Mouse (Mus musculus) left cerebral cortex, adult 2 months (tissue): ENCODE results near the gene Ikzf1. TPM values are rescaled to one million over a fixed set of nuclear protein-coding genes. Genes with fewer than 3 reads are reported as not detected.

Experiments
- DNase-seq, 2 experiments: peaks; one replicate each; pipeline ENCODE4 v3.0.0; 2021 to 2022; ENCODE audit warnings: low spot score in 2 of 2, mixed read lengths in 1 of 2; ENCODE audit errors: extremely low spot score in 1 of 2
- H3K27ac ChIP-seq: fragments of 200-600 bp; 2 replicates; pipeline ENCODE4 v1.8.1; 2022
- H3K4me3 ChIP-seq: fragments of 200-600 bp; 2 replicates; pipeline ENCODE4 v1.8.1; 2022
- CTCF ChIP-seq: fragments of 200-600 bp; IDR thresholded peaks from 2 replicates; pipeline ENCODE4 v1.8.1; 2022; ENCODE audit warnings: antibody characterized with exemption, mild to moderate bottlenecking, moderate library complexity
- intact Hi-C: fragments of 180-260 bp; cut with DNase I; formaldehyde crosslinking; loops from one replicate; pipeline ENCODE4 v1.15.1; 2025
- total RNA-seq, 2 experiments: library from RNA; stranded (reverse); gene quantifications; 2 replicates each; pipeline ENCODE4 v1.2.3; 2021

Ikzf1 gene
- total RNA-seq, 2 experiments from 2014 or later, result 2.8 to 3.5 TPM

DNA sequence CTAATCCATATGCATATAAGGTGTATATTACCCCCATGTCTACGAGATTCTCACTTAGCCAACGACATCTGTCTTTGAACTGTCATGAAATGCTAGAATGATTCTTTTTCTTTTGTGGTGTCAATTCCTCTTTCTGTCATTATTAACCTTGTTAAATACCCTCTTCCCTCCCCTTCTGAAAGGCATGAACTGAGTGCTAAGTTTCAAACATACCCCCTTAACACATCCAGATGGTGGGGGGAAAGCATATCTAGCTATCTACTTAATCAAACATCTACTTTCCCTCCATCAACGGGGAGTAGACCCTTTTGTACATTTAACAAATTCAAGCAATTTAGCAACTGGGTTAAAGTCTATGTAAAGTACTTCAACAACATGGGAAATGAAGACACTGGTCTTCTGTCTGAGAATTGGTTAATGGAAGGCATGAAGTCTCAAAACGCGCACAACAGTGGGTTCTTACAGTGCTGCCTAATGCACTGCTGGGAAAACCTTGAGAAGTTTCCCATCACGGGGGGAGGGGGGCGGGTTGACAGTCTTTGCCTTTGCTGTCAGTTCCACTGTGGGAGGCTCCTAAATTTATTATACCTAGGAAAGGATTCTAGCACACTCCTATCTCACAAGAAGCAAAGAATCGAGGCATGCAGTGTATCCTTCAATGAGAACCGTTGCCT, 8.6 kb upstream of the Ikzf1 start:
- intact Hi-C loops, result no loop called here
- no peak for DNase-seq
- Histone ChIP-seq H3K4me3 (no peak overlapping the region), H3K27ac (no peak overlapping the region)
- TF ChIP-seq CTCF, result no peak

- intact Hi-C loops, result no loop called here
- no peak for DNase-seq
Measured at GRCm38 (mm10) chr11:11677165-11677564, 7.6 kb upstream of the Ikzf1 start.

DNA sequence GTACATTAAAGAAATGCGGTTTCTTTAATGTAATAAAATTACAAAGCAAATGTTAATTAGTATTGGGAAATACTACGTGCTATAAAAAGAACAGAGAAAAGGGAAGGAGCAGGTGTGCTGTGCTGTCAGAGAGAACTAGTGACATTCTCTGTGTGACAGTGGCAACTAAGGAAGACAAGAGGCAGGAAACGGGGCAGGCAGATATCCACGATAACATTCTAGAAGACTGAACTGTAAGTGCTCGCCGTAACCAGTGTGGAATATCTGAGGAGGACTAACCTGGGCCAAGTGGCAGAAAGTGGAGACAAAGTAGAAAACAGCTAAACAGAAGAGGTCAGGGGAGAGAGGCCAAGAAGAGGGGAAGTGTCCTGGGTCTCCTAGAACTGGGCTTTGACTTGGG, 5.8 kb upstream of the Ikzf1 start:
- Histone ChIP-seq H3K4me3 (no peak overlapping the region), H3K27ac (no peak overlapping the region)
- TF ChIP-seq CTCF, result no peak
- intact Hi-C loops, result no loop called here
- no peak for DNase-seq

More at GRCm38 (mm10) chr11:11677165-11677564, 7.6 kb upstream of the Ikzf1 start:
- no peak overlapping the region for H3K27ac ChIP-seq
- no peak overlapping the region for H3K4me3 ChIP-seq
- TF ChIP-seq CTCF, result no peak

DNA sequence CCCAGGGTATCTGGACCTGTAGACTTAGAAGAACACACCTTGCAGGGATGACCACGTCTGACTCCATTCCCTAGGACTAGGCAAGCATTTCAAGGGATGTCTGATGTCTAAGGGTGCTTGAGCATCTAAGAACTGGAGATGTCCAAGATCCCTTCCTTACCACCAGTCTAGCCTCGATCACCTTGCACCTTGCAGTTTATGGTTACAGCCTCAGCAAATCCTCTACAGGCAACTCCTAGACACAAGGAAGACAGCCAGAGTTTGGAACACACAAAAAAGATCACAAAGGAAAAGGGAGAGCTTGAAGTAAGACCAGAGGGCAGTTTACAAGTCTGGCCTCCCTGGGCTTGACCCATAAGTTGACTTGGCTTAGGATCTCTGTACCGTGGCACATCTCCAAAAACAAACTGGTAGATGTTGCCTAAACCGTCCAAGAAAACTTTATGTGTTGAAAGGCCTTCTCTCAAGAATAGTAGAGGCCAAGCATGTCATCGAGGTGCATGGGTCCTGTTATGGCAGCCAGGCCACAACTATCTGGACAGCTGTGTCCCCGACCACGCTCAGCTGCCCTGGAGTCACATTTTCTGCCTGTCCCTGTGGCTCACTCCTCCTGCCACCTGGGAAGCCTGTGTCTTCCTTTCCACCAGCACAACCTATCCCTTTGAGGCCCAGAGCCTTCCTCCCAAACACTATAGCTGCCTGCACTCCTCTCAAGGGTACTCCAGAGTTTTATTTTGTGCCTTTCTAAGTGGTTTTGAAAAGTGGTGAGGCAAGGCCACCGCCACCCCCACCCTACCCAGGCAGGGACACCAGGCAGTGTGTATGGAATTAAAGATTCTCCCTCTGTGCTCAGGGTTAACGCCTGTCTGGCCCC, 510 bp upstream of the Ikzf1 start:
- TF ChIP-seq CTCF, result no peak
- Histone ChIP-seq H3K27ac (no peak overlapping the region), H3K4me3 (no peak overlapping the region)
- intact Hi-C loops, result no loop called here
- DNase-seq, result no peak

DNA sequence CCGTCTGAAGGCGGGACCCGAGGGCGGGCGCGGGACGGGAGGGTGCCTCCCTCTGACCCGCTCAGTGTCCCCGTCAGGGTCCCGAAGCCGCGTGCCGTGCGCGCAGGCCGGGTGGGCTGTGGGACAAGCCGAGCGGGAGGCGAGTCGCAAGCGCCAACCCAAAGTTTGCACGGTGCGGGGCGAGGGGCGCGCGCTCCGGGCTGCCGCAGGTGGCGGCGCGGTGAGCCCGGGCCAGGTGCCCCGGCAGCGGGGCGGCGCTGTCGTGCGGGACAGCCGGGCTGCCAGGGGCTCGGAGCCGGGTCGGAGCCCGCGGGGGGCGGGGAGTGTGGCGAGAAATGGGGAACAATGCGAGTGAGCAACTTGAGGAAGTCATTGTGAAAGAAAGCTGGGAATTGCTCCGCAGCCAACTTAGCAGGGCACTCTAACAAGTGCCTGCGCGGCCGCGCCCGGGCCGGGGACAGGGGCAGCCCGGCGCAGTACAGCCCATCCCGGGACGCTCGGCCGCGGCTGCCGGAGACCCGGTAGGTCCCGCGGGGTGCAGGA, 1.1 kb downstream of the Ikzf1 start:
- Histone ChIP-seq H3K27ac (no peak overlapping the region), H3K4me3 (peak overlapping the region; percentile 47)
- peak; percentile 14 to 27 for DNase-seq
- TF ChIP-seq CTCF, result no peak
- intact Hi-C loops, result no loop called here

GRCm38 (mm10) chr11:11686569-11687051, 1.8 kb downstream of the Ikzf1 start:
- no peak for DNase-seq
- intact Hi-C loops, result no loop called here
- TF ChIP-seq CTCF, result no peak
- H3K27ac ChIP-seq, result no peak overlapping the region
- H3K4me3 ChIP-seq, result 0 out of 2 replicates have a peak overlapping the region, but pooled peaks have one; percentile 1

- DNase-seq, result no peak
- TF ChIP-seq CTCF, result no peak
- intact Hi-C loops, result no loop called here
- H3K27ac ChIP-seq, result no peak overlapping the region
- H3K4me3 ChIP-seq, result peak overlapping the region; percentile 7; the same call in 1 of the 2 replicates
Measured at GRCm38 (mm10) chr11:11687551-11688185, 2.9 kb downstream of the Ikzf1 start.

DNA sequence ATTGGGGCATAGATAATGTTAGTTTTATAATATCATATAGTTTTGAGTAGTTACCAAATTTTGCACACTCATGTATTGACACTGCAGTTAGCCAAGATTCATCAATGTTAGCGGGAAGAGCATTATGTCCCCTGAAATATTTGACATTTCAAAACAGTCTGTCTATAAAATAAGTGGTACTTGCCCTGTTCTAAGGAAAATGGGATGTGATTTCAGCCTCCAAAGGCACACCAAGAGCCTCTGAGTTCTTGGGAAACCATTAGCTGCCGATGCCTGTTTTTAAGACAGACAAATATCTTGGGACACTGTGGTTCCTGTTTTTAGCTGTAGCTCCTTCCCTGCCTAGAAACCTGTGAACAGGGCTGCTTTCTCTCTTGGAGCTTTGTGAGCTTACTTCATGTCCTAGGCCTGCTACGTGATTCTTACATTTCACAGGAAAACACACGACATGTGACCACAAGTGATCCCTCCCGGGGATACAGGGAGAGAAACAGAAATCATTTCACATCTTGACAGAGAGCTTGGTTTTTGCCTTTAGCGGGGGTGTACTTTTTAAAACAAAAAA, 4.0 kb downstream of the Ikzf1 start:
- DNase-seq, result no peak
- no peak overlapping the region for H3K27ac ChIP-seq
- intact Hi-C loops, result no loop called here
- H3K4me3 ChIP-seq, result no peak overlapping the region
- TF ChIP-seq CTCF, result no peak

DNA sequence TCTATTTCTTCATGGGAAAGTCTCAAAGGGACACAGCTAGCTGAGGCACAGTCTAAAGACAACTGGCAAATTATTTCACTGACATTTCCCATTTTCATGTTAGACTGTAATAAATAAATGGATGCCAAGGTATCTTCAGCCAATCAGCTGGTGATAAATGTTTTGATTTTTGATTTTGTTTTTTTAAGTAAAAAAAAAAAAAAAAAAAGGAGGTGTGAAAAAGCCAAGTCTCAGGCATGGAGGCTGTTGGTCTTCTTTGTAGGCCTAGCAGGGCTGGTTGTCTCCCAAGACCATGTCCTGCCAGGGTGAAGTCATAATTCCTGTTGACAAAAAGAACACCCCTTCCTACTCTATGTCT, 4.9 kb downstream of the Ikzf1 start:
- no peak for DNase-seq
- intact Hi-C loops, result no loop called here
- Histone ChIP-seq H3K4me3 (no peak overlapping the region), H3K27ac (no peak overlapping the region)
- no peak for TF ChIP-seq CTCF

GRCm38 (mm10) chr11:11690059-11690844, 5.4 kb downstream of the Ikzf1 start:
- H3K27ac ChIP-seq, result no peak overlapping the region
- intact Hi-C loops, result no loop called here
- no peak overlapping the region for H3K4me3 ChIP-seq
- no peak for DNase-seq
- no peak for TF ChIP-seq CTCF

GRCm38 (mm10) chr11:11690845-11691196, 6.0 kb downstream of the Ikzf1 start:
- TF ChIP-seq CTCF, result no peak

More at GRCm38 (mm10) chr11:11690845-11691196, 6.0 kb downstream of the Ikzf1 start:
- H3K27ac ChIP-seq, result no peak overlapping the region
- no peak for DNase-seq
- intact Hi-C loops, result no loop called here
- H3K4me3 ChIP-seq, result no peak overlapping the region
